Mouse (Mus musculus) ES-E14 (cell line): ENCODE measurements at regions not wholly inside any gene's neighbourhood (a gene's known extent, or its start where the extent isn't known, plus 50 kb on each side); places are given as distances from the start of the nearest gene placed in this dataset.

Experiments
- CHD2 ChIP-seq: IDR thresholded peaks from 2 replicates; pipeline ENCODE4 v1.6.1; 2014; ENCODE audit warnings: mild to moderate bottlenecking, low read depth, low read length, inconsistent platforms
- HCFC1 ChIP-seq: IDR thresholded peaks from 2 replicates; pipeline ENCODE4 v1.6.1; 2012; ENCODE audit warnings: low read length, inconsistent platforms, borderline replicate concordance; ENCODE audit not compliant: insufficient read depth
- MAFK ChIP-seq: IDR thresholded peaks from 2 replicates; pipeline ENCODE4 v1.6.1; 2014; ENCODE audit warnings: mild to moderate bottlenecking, low read depth, low read length, inconsistent platforms; ENCODE audit not compliant: insufficient read depth
- ZNF384 ChIP-seq: IDR thresholded peaks from 2 replicates; pipeline ENCODE4 v1.6.1; 2012; ENCODE audit warnings: low read depth, low read length, inconsistent platforms

- TF ChIP-seq MAFK (no peak), ZNF384 (no peak), HCFC1 (no peak), CHD2 (no peak)
These were observed 240.7 kb upstream of the Pitrm1 start for GRCm38 (mm10) chr13:6306989-6307917.
